Mouse (Mus musculus) MEL (cell line): ENCODE measurements at regions not wholly inside any gene's neighbourhood (a gene's known extent, or its start where the extent isn't known, plus 50 kb on each side); places are given as distances from the start of the nearest gene placed in this dataset.

ENCODE experiments used
- DNase-seq: peaks from one replicate; pipeline ENCODE4 v3.0.0; 2011; ENCODE audit warnings: low read depth, low spot score
- H3K27ac ChIP-seq: 2 replicates; pipeline ENCODE4 v1.5.1; 2012; ENCODE audit warnings: low read depth, mild to moderate bottlenecking, control low read depth, low read length, moderate library complexity; ENCODE audit not compliant: control insufficient read depth
- H3K27me3 ChIP-seq, 2 experiments: fragments of 150-350 bp in 1 of 2; sonication (generic) in 1 of 2; 2 replicates each; pipeline ENCODE4 v1.6.1; 2012; ENCODE audit warnings: low read length in 2 of 2, mild to moderate bottlenecking in 2 of 2, improper control_type of control experiment in 1 of 2, moderate library complexity in 1 of 2; ENCODE audit not compliant: insufficient read depth in 2 of 2, control insufficient read depth in 1 of 2
- H3K36me3 ChIP-seq, 2 experiments: 2 replicates each; pipeline ENCODE4 v1.6.1; 2012 to 2014; ENCODE audit warnings: low read length in 2 of 2, improper control_type of control experiment in 1 of 2, inconsistent platforms in 1 of 2, mild to moderate bottlenecking in 1 of 2; ENCODE audit not compliant: insufficient read depth in 2 of 2, control insufficient read depth in 1 of 2
- H3K4me1 ChIP-seq, 2 experiments: fragments of 150-350 bp in 1 of 2; sonication (generic) in 1 of 2; 2 replicates each; pipeline ENCODE4 v1.6.1; 2012; ENCODE audit warnings: low read length in 2 of 2, improper control_type of control experiment in 1 of 2, mild to moderate bottlenecking in 1 of 2; ENCODE audit not compliant: insufficient read depth in 2 of 2, control insufficient read depth in 1 of 2
- H3K4me3 ChIP-seq, 2 experiments: fragments of 150-350 bp in 1 of 2; sonication (generic) in 1 of 2; 2 replicates each; pipeline ENCODE4 v1.5.1; 2012; ENCODE audit warnings: low read depth in 2 of 2, low read length in 2 of 2, mild to moderate bottlenecking in 2 of 2, moderate library complexity in 2 of 2, control low read depth in 1 of 2, improper control_type of control experiment in 1 of 2; ENCODE audit not compliant: control insufficient read depth in 1 of 2, insufficient read depth in 1 of 2
- H3K79me2 ChIP-seq: 2 replicates; pipeline ENCODE4 v1.6.1; 2012; ENCODE audit warnings: mild to moderate bottlenecking, low read length, moderate library complexity; ENCODE audit not compliant: control insufficient read depth, poor library complexity, insufficient read depth
- H3K9ac ChIP-seq: 2 replicates; pipeline ENCODE4 v1.6.1; 2012; ENCODE audit warnings: low read depth, mild to moderate bottlenecking, control low read depth, low read length, moderate library complexity; ENCODE audit not compliant: control insufficient read depth, poor library complexity, severe bottlenecking
- H3K9me3 ChIP-seq: fragments of 150-350 bp; sonication (generic); replicated peaks from 2 replicates; pipeline ENCODE4 v1.6.1; 2012; ENCODE audit warnings: mild to moderate bottlenecking, low read length, improper control_type of control experiment, moderate library complexity; ENCODE audit not compliant: insufficient read depth
- BHLHE40 ChIP-seq: IDR thresholded peaks from 2 replicates; pipeline ENCODE4 v1.6.1; 2012; ENCODE audit warnings: low read depth, mild to moderate bottlenecking, inconsistent platforms, low read length, improper control_type of control experiment, borderline replicate concordance
- CHD2 ChIP-seq: IDR thresholded peaks from 2 replicates; pipeline ENCODE4 v1.6.1; 2011; ENCODE audit warnings: low read length, improper control_type of control experiment
- CTCF ChIP-seq, 3 experiments: IDR thresholded peaks in 2 of 3; conservative IDR thresholded peaks in 1 of 3; 2 replicates each; pipeline ENCODE4 v1.5.1; 2011 to 2012; ENCODE audit warnings: low read length in 3 of 3, low read depth in 2 of 3, mild to moderate bottlenecking in 2 of 3, improper control_type of control experiment in 1 of 3, inconsistent platforms in 1 of 3, mixed read lengths in 1 of 3, moderate library complexity in 1 of 3; ENCODE audit not compliant: control insufficient read depth in 1 of 3, insufficient read depth in 1 of 3, poor library complexity in 1 of 3, severe bottlenecking in 1 of 3
- E2F4 ChIP-seq: IDR thresholded peaks from 2 replicates; pipeline ENCODE4 v1.6.1; 2011; ENCODE audit warnings: low read depth, low read length, improper control_type of control experiment, borderline replicate concordance
- ELF1 ChIP-seq: IDR thresholded peaks from 2 replicates; pipeline ENCODE4 v1.6.1; 2014; ENCODE audit warnings: low read depth, mild to moderate bottlenecking, inconsistent platforms, low read length, improper control_type of control experiment, moderate library complexity
- GABPA ChIP-seq: IDR thresholded peaks from 2 replicates; pipeline ENCODE4 v1.6.1; 2012; ENCODE audit warnings: low read depth, mild to moderate bottlenecking, inconsistent platforms, low read length, improper control_type of control experiment, moderate library complexity
- GATA1 ChIP-seq: IDR thresholded peaks from 2 replicates; pipeline ENCODE4 v1.6.1; 2011; ENCODE audit warnings: low read depth, low read length, improper control_type of control experiment
- HCFC1 ChIP-seq: IDR thresholded peaks from 2 replicates; pipeline ENCODE4 v1.6.1; 2012; ENCODE audit warnings: low read depth, mild to moderate bottlenecking, inconsistent platforms, low read length, improper control_type of control experiment, moderate library complexity
- MAFK ChIP-seq: IDR thresholded peaks from 2 replicates; pipeline ENCODE4 v1.6.1; 2011; ENCODE audit warnings: low read depth, mild to moderate bottlenecking, low read length, improper control_type of control experiment, borderline replicate concordance
- MAZ ChIP-seq: IDR thresholded peaks from 2 replicates; pipeline ENCODE4 v1.6.1; 2012; ENCODE audit warnings: low read depth, mild to moderate bottlenecking, inconsistent platforms, low read length, improper control_type of control experiment
- MYC ChIP-seq: IDR thresholded peaks from 2 replicates; pipeline ENCODE4 v1.6.1; 2011; ENCODE audit warnings: low read depth, mild to moderate bottlenecking, low read length, improper control_type of control experiment, moderate library complexity
- NELFE ChIP-seq: IDR thresholded peaks from 2 replicates; pipeline ENCODE4 v1.6.1; 2011; ENCODE audit warnings: low read depth, low read length, improper control_type of control experiment
- POLR2A ChIP-seq, 2 experiments: IDR thresholded peaks; 2 replicates each; pipeline ENCODE4 v1.6.1; 2011 to 2012; ENCODE audit warnings: low read length in 2 of 2, mild to moderate bottlenecking in 2 of 2, control low read depth in 1 of 2, improper control_type of control experiment in 1 of 2, low read depth in 1 of 2, moderate library complexity in 1 of 2; ENCODE audit not compliant: control insufficient read depth in 1 of 2, insufficient read depth in 1 of 2, poor library complexity in 1 of 2
- RAD21 ChIP-seq: IDR thresholded peaks from 2 replicates; pipeline ENCODE4 v1.6.1; 2011; ENCODE audit warnings: mild to moderate bottlenecking, low read depth, low read length, improper control_type of control experiment
- RCOR1 ChIP-seq: IDR thresholded peaks from 2 replicates; pipeline ENCODE4 v1.6.1; 2012; ENCODE audit warnings: low read depth, mild to moderate bottlenecking, inconsistent platforms, low read length, improper control_type of control experiment
- SIN3A ChIP-seq: IDR thresholded peaks from 2 replicates; pipeline ENCODE4 v1.6.1; 2012; ENCODE audit warnings: low read length, improper control_type of control experiment, inconsistent platforms
- TBP ChIP-seq: IDR thresholded peaks from 2 replicates; pipeline ENCODE4 v1.8.0; 2011; ENCODE audit warnings: low read depth, low read length, improper control_type of control experiment
- TCF12 ChIP-seq: IDR thresholded peaks from 2 replicates; pipeline ENCODE4 v1.6.1; 2014; ENCODE audit warnings: low read depth, mild to moderate bottlenecking, inconsistent platforms, low read length, improper control_type of control experiment, moderate library complexity
- UBTF ChIP-seq: IDR thresholded peaks from 2 replicates; pipeline ENCODE4 v1.6.1; 2012; ENCODE audit warnings: low read depth, mild to moderate bottlenecking, inconsistent platforms, low read length, improper control_type of control experiment, moderate library complexity, borderline replicate concordance; ENCODE audit not compliant: insufficient read depth
- USF1 ChIP-seq: IDR thresholded peaks from 2 replicates; pipeline ENCODE4 v1.6.1; 2014; ENCODE audit warnings: low read depth, mild to moderate bottlenecking, inconsistent platforms, low read length, improper control_type of control experiment, moderate library complexity
- USF2 ChIP-seq, 2 experiments: IDR thresholded peaks; 2 replicates each; pipeline ENCODE4 v1.6.1; 2011 to 2012; ENCODE audit warnings: improper control_type of control experiment in 2 of 2, low read length in 2 of 2, borderline replicate concordance in 1 of 2, inconsistent platforms in 1 of 2, low read depth in 1 of 2, mild to moderate bottlenecking in 1 of 2; ENCODE audit not compliant: insufficient read depth in 1 of 2
- ZC3H11A ChIP-seq: IDR thresholded peaks from 2 replicates; pipeline ENCODE4 v1.6.1; 2012; ENCODE audit warnings: low read depth, mild to moderate bottlenecking, inconsistent platforms, low read length, improper control_type of control experiment
- ZMIZ1 ChIP-seq: IDR thresholded peaks from 2 replicates; pipeline ENCODE4 v1.6.1; 2012; ENCODE audit warnings: low read depth, mild to moderate bottlenecking, inconsistent platforms, low read length, improper control_type of control experiment, moderate library complexity
- ZNF384 ChIP-seq: IDR thresholded peaks from 2 replicates; pipeline ENCODE4 v1.6.1; 2012; ENCODE audit warnings: low read depth, mild to moderate bottlenecking, inconsistent platforms, low read length, improper control_type of control experiment

DNA sequence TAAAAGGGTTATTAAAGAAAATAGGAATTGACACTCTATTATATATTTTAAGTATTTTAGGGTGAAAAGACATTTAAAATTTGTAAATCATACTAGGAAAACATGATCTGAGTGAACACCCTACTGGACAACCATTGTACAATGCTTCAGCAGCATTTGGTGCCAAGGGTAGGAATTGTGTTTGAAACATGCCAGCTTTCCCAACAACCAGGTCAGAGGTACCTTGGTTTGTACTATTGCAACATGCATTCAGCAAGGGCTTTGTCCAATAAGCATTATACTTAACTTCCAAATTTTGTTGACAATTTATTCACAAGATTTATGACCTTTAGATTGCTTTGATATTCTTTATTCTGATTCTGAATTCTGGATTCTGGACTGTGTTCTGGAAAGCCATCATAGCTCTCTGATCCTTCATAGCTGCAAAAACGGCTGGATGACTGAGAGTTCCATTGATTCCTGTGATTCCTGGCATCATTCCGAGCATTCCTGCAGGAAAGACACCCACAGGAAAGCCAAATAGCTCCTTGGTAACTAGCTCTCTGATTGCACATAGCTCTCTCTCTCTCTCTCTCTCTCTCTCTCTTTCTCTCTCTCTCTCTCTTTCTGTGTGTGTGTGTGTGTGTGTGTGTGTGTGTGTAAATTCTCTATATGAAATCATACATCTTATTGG lies 124.1 kb upstream of the Mtap start:
- no peaks in the 10 kb centered on the region for H3K79me2 ChIP-seq
- TF ChIP-seq ZC3H11A (no peak), POLR2A (IDR thresholded peaks at IDR 0.05; ENCODE audit: control insufficient read depth in 1 of 2, insufficient read depth in 1 of 2, low read depth in 1 of 2, low read length in 2 of 2, poor library complexity in 1 of 2) (no peak), UBTF (no peak), USF2 (IDR thresholded peaks at IDR 0.05; ENCODE audit: borderline replicate concordance in 1 of 2, insufficient read depth in 1 of 2, low read depth in 1 of 2, low read length in 2 of 2) (no peak), CHD2 (no peak), ZMIZ1 (no peak), ZNF384 (no peak), MYC (no peak), CTCF (IDR thresholded peaks at IDR 0.05 in 2 of 3, conservative IDR thresholded peaks at IDR 0.05 in 1 of 3; ENCODE audit: control insufficient read depth in 1 of 3, insufficient read depth in 1 of 3, low read depth in 2 of 3, low read length in 3 of 3, poor library complexity in 1 of 3, severe bottlenecking in 1 of 3) (no peak), ELF1 (no peak), RAD21 (no peak), RCOR1 (no peak), USF1 (no peak), HCFC1 (no peak), MAZ (no peak), MAFK (no peak), NELFE (no peak), GABPA (no peak), E2F4 (no peak)
- H3K27me3 ChIP-seq, result peaks cover 0 to 6% of the 10 kb centered on the region in 2 experiments; a peak in 3 of 4 replicates
- H3K9ac ChIP-seq, result no peak overlapping the region
- no peak overlapping the region for H3K4me3 ChIP-seq
- no peak for DNase-seq
- no peaks in the 10 kb centered on the region for H3K36me3 ChIP-seq
- H3K9me3 ChIP-seq, result no peaks in the 10 kb centered on the region
- no peaks in the 10 kb centered on the region for H3K4me1 ChIP-seq
- no peak overlapping the region for H3K27ac ChIP-seq

GRCm38 (mm10) chr4:89008561-89008960 lies 128.4 kb upstream of the Mtap start:
- Histone ChIP-seq H3K4me1 (no peaks in the 10 kb centered on the region), H3K27ac (no peak overlapping the region), H3K9ac (no peak overlapping the region), H3K27me3 (peaks cover 2 to 6% of the 10 kb centered on the region in 2 experiments), H3K9me3 (no peaks in the 10 kb centered on the region), H3K4me3 (no peak overlapping the region), H3K36me3 (no peaks in the 10 kb centered on the region), H3K79me2 (no peaks in the 10 kb centered on the region)
- DNase-seq, result no peak
- TF ChIP-seq SIN3A (no peak), GATA1 (no peak), USF2 (IDR thresholded peaks at IDR 0.05; ENCODE audit: borderline replicate concordance in 1 of 2, insufficient read depth in 1 of 2, low read depth in 1 of 2, low read length in 2 of 2) (no peak), TCF12 (no peak), HCFC1 (no peak), BHLHE40 (no peak), TBP (no peak), CTCF (IDR thresholded peaks at IDR 0.05 in 2 of 3, conservative IDR thresholded peaks at IDR 0.05 in 1 of 3; ENCODE audit: control insufficient read depth in 1 of 3, insufficient read depth in 1 of 3, low read depth in 2 of 3, low read length in 3 of 3, poor library complexity in 1 of 3, severe bottlenecking in 1 of 3) (no peak), MAFK (no peak), USF1 (no peak), ZMIZ1 (no peak)
